Mouse (Mus musculus) forebrain, embryonic 14.5 days (tissue): ENCODE results near the gene Gm27027. TPM values are rescaled to one million over a fixed set of nuclear protein-coding genes. Genes with fewer than 3 reads are reported as not detected.

Experiments used
- ATAC-seq: fragments of 200-750 bp; cut with Nextera tagmentation; 2 replicates; pipeline ENCODE4 v1.8.0; 2017; ENCODE audit warnings: mild to moderate bottlenecking, moderate library complexity
- DNase-seq: peaks from one replicate; pipeline ENCODE4 v3.0.0-alpha.2; 2015; ENCODE audit warnings: low spot score
- H3K27ac ChIP-seq: fragments of 300-500 bp; sonication (generic); 2 replicates; pipeline ENCODE4 v1.5.1; 2014; ENCODE audit warnings: low read depth, mild to moderate bottlenecking, control low read depth, low read length, moderate library complexity
- H3K27me3 ChIP-seq: fragments of 300-500 bp; sonication (generic); replicated peaks from 2 replicates; pipeline ENCODE4 v1.6.1; 2014; ENCODE audit warnings: low read length, control low read depth, mixed read lengths; ENCODE audit not compliant: control insufficient read depth, insufficient read depth
- H3K36me3 ChIP-seq: fragments of 300-500 bp; sonication (generic); 2 replicates; pipeline ENCODE4 v1.6.1; 2014; ENCODE audit warnings: low read length, control low read depth; ENCODE audit not compliant: control insufficient read depth, insufficient read depth
- H3K4me1 ChIP-seq: fragments of 300-500 bp; sonication (generic); 2 replicates; pipeline ENCODE4 v1.6.1; 2014; ENCODE audit warnings: antibody characterized with exemption, low read length, control low read depth; ENCODE audit not compliant: control insufficient read depth, insufficient read depth
- H3K4me2 ChIP-seq: fragments of 300-500 bp; sonication (generic); 2 replicates; pipeline ENCODE4 v1.6.1; 2014; ENCODE audit warnings: mild to moderate bottlenecking, control low read depth, low read length
- H3K4me3 ChIP-seq: fragments of 300-500 bp; sonication (generic); 2 replicates; pipeline ENCODE4 v1.5.1; 2014; ENCODE audit warnings: low read depth, low read length, control low read depth
- H3K9ac ChIP-seq: fragments of 300-500 bp; sonication (generic); 2 replicates; pipeline ENCODE4 v1.6.1; 2014; ENCODE audit warnings: mild to moderate bottlenecking, low read length, control low read depth, moderate library complexity
- H3K9me3 ChIP-seq: fragments of 300-500 bp; sonication (generic); replicated peaks from 2 replicates; pipeline ENCODE4 v1.6.1; 2016; ENCODE audit warnings: low read length, control low read depth, mixed read lengths; ENCODE audit not compliant: control insufficient read depth
- WGBS: fragments of 180-500 bp; shearing (Covaris S2); extraction: QIAGEN DNeasy Blood & Tissue Kit; methylation state at CpG from one replicate; pipeline ENCODE4 v1.1.7; 2014; 5-methylcytosine and 5-hydroxymethylcytosine counted together
- polyA plus RNA-seq: library from polyadenylated mRNA; unstranded; fragments of >200 nt; fragmentation: Nextera tagmentation; extraction: Ambion mirVana; gene quantifications from 2 replicates; pipeline ENCODE4 v1.2.1, GENCODE M21; 2014

Gm27027 gene
- polyA plus RNA-seq, 1 experiment from 2014 or later, result not detected

- H3K4me2 ChIP-seq, result no peak overlapping the region
- H3K9me3 ChIP-seq, result no peaks in the 10 kb centered on the region
- WGBS, result 62% methylated on average over 6 of the region's 6 CpGs
- H3K9ac ChIP-seq, result no peak overlapping the region
- ATAC-seq (no peak), DNase-seq (no peak)
- H3K27ac ChIP-seq, result no peak overlapping the region
- no peaks in the 10 kb centered on the region for H3K4me1 ChIP-seq
- H3K4me3 ChIP-seq, result no peak overlapping the region
- no peaks in the 10 kb centered on the region for H3K36me3 ChIP-seq
- H3K27me3 ChIP-seq, result no peaks in the 10 kb centered on the region
Observed at GRCm38 (mm10) chr2:94024637-94025036, 28.5 kb upstream of the Gm27027 start.

- 6% methylated on average over 47 of the region's 47 CpGs for WGBS
- Histone ChIP-seq H3K27me3 (no peaks in the 10 kb centered on the region; the same call in 1 of the 2 replicates), H3K27ac (no peak within 1 kb of the TSS), H3K36me3 (peaks cover 27% of the 10 kb centered on the region), H3K9me3 (peaks cover 4% of the 10 kb centered on the region; the same call in 1 of the 2 replicates), H3K4me2 (peak within 1 kb of the TSS; percentile 69), H3K9ac (peak within 1 kb of the TSS; percentile 85), H3K4me3 (peak within 1 kb of the TSS; percentile 82), H3K4me1 (peaks cover 10% of the 10 kb centered on the region)
- ATAC-seq, result peak; percentile 100
- peak; percentile 97 for DNase-seq
Observed at GRCm38 (mm10) chr2:94010335-94011291, 14.5 kb upstream of the Gm27027 start, which contains the start of gene Alkbh3. Alkbh3 (minus strand) TSS chr2:94010807.

- no peaks in the 10 kb centered on the region for H3K9me3 ChIP-seq
- WGBS, result 1% methylated on average over 2 of the region's 2 CpGs
- H3K27ac ChIP-seq, result no peak overlapping the region
- H3K4me1 ChIP-seq, result no peaks in the 10 kb centered on the region
- H3K4me2 ChIP-seq, result no peak overlapping the region
- no peak overlapping the region for H3K9ac ChIP-seq
- peaks cover 82% of the 10 kb centered on the region for H3K36me3 ChIP-seq
- ATAC-seq, result peak; percentile 93
- H3K27me3 ChIP-seq, result no peaks in the 10 kb centered on the region
- no peak overlapping the region for H3K4me3 ChIP-seq
- DNase-seq, result peak; percentile 94
Observed at GRCm38 (mm10) chr2:94002331-94002730, 6.2 kb upstream of the Gm27027 start.

GRCm38 (mm10) chr2:94001918-94002317 is 5.8 kb upstream of the Gm27027 start:
- no peak overlapping the region for H3K4me2 ChIP-seq
- H3K9me3 ChIP-seq, result no peaks in the 10 kb centered on the region
- no peaks in the 10 kb centered on the region for H3K27me3 ChIP-seq
- ATAC-seq (peak; percentile 61), DNase-seq (no peak)
- H3K4me1 ChIP-seq, result no peaks in the 10 kb centered on the region
- peaks cover 82% of the 10 kb centered on the region for H3K36me3 ChIP-seq
- H3K27ac ChIP-seq, result no peak overlapping the region
- H3K4me3 ChIP-seq, result no peak overlapping the region
- 84% methylated on average over 4 of the region's 4 CpGs for WGBS
- no peak overlapping the region for H3K9ac ChIP-seq

GRCm38 (mm10) chr2:94001411-94001810 is 5.3 kb upstream of the Gm27027 start:
- Histone ChIP-seq H3K4me2 (no peak overlapping the region), H3K27me3 (no peaks in the 10 kb centered on the region), H3K4me1 (no peaks in the 10 kb centered on the region), H3K4me3 (no peak overlapping the region), H3K27ac (no peak overlapping the region), H3K9ac (no peak overlapping the region), H3K36me3 (peaks cover 82% of the 10 kb centered on the region), H3K9me3 (no peaks in the 10 kb centered on the region)
- no peak for ATAC-seq
- WGBS, result 89% methylated on average over 6 of the region's 6 CpGs
- no peak for DNase-seq

- Histone ChIP-seq H3K9me3 (no peaks in the 10 kb centered on the region), H3K27ac (peak overlapping the region; percentile 81), H3K4me2 (peak overlapping the region; percentile 5; the same call in 1 of the 2 replicates), H3K9ac (no peak overlapping the region; the same call in 1 of the 2 replicates), H3K4me1 (peaks cover 19% of the 10 kb centered on the region), H3K36me3 (peaks cover 77% of the 10 kb centered on the region), H3K27me3 (no peaks in the 10 kb centered on the region), H3K4me3 (no peak overlapping the region)
- DNase-seq, result peak; percentile 32
- peak; percentile 64 for ATAC-seq
- WGBS, result 27% methylated on average over 3 of the region's 3 CpGs
Observed at GRCm38 (mm10) chr2:93992810-93993209, 3.3 kb downstream of the Gm27027 start.

- H3K27ac ChIP-seq, result peak overlapping the region; percentile 81
- H3K27me3 ChIP-seq, result no peaks in the 10 kb centered on the region
- no peaks in the 10 kb centered on the region for H3K9me3 ChIP-seq
- H3K9ac ChIP-seq, result no peak overlapping the region
- H3K4me1 ChIP-seq, result peaks cover 19% of the 10 kb centered on the region
- DNase-seq (peak; percentile 90), ATAC-seq (peak; percentile 85)
- peak overlapping the region; percentile 5; the same call in 1 of the 2 replicates for H3K4me2 ChIP-seq
- no peak overlapping the region for H3K4me3 ChIP-seq
- WGBS, result 14% methylated on average over 5 of the region's 5 CpGs
- H3K36me3 ChIP-seq, result peaks cover 77% of the 10 kb centered on the region
Observed at GRCm38 (mm10) chr2:93992259-93992658, 3.9 kb downstream of the Gm27027 start.

- H3K36me3 ChIP-seq, result peaks cover 77% of the 10 kb centered on the region
Observed at GRCm38 (mm10) chr2:93991336-93991735, 4.8 kb downstream of the Gm27027 start.

GRCm38 (mm10) chr2:93988440-93988839 is 7.7 kb downstream of the Gm27027 start:
- Histone ChIP-seq H3K27ac (no peak overlapping the region), H3K36me3 (peaks cover 60% of the 10 kb centered on the region), H3K4me2 (no peak overlapping the region), H3K4me3 (no peak overlapping the region), H3K9ac (no peak overlapping the region), H3K4me1 (peaks cover 18% of the 10 kb centered on the region), H3K9me3 (no peaks in the 10 kb centered on the region), H3K27me3 (no peaks in the 10 kb centered on the region)
- no peak for ATAC-seq
- 96% methylated on average over 2 of the region's 2 CpGs for WGBS
- no peak for DNase-seq

More at GRCm38 (mm10) chr2:93991336-93991735, 4.8 kb downstream of the Gm27027 start:
- Histone ChIP-seq H3K4me1 (peaks cover 19% of the 10 kb centered on the region), H3K9me3 (no peaks in the 10 kb centered on the region), H3K27me3 (no peaks in the 10 kb centered on the region), H3K4me2 (no peak overlapping the region), H3K9ac (no peak overlapping the region), H3K27ac (peak overlapping the region; percentile 55; the same call in 1 of the 2 replicates), H3K4me3 (no peak overlapping the region)
- WGBS, result 90% methylated on average over 3 of the region's 3 CpGs
- ATAC-seq, result no peak
- DNase-seq, result no peak
